Mouse (Mus musculus) cerebellum, adult 8-10 months (tissue): ENCODE results near the gene 1700049E17Rik1.
"Not testable (repeated sequence)": the region's sequence is repeated elsewhere in the genome, so short reads cannot be mapped to it uniquely, and the experiment has no call there.

ENCODE experiments used
- DNase-seq: peaks from one replicate; pipeline ENCODE4 v3.0.0; 2022

Gene 1700049E17Rik1

GRCm38 (mm10) chr14:41924649-41925048, at the start of gene 1700049E17Rik1:
Gene 1700049E17Rik1, plus strand, starts transcription at chr14:41924949.
- DNase-seq, result not testable (repeated sequence)

DNA sequence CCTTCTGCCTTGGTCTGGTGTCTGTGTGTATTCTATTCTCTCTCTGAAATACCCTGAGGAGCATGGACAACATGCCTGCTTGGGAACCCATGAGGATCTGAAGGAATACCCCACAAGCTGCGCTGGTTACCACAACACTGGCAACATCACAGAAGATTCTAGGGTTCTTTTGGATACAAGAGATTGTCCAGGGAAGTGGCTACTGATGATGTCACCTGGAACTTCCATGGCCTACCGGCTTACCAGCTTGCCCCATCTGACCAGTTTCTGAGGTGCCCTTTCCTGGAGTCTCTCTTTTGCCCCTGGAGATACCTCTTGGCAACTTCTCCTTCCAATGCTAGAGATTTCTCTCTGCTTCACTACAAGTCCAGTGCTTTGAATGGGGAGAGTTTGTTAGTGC, 17.6 kb upstream of the 1700049E17Rik1 start, which contains the start of gene Gm7980:
TSS of gene Gm7980 (minus strand) at position 101 of the 400 bp plus-strand sequence.
- not testable (repeated sequence) for DNase-seq

- DNase-seq, result not testable (repeated sequence)
These were observed 18.9 kb downstream of the 1700049E17Rik1 start, which contains the start of gene 1700024B05Rik for GRCm38 (mm10) chr14:41943695-41944094. Gene 1700024B05Rik, plus strand, starts transcription at chr14:41943995.

- not testable (repeated sequence) for DNase-seq
These were observed 39.3 kb downstream of the 1700049E17Rik1 start for GRCm38 (mm10) chr14:41964095-41964494.

- not testable (repeated sequence) for DNase-seq
These were observed 43.1 kb downstream of the 1700049E17Rik1 start, which contains the start of gene Gm6401 for GRCm38 (mm10) chr14:41967827-41968226. Gene Gm6401, minus strand, starts transcription at chr14:41967927.

- not testable (repeated sequence) for DNase-seq
These were observed 43.8 kb downstream of the 1700049E17Rik1 start for GRCm38 (mm10) chr14:41968596-41968995.
